Mouse (Mus musculus) mouse embryonic stem cell (cell line): ENCODE data around the gene Rgs3.

ENCODE experiments used
- in situ Hi-C, 2 experiments: fragments of 300-500 bp; cut with MboI; formaldehyde crosslinking; loops; 1 replicate in 1 of 2; 3 replicates in 1 of 2; pipeline ENCODE4 v1.14.3; 2019 to 2020; ENCODE audit warnings: low sequenced_read_pairs in 2 of 2, low pct_unique_long_range_greater_than_20kb in 1 of 2, mixed read lengths in 1 of 2; ENCODE audit not compliant: unreplicated experiment in 1 of 2

The Rgs3 gene

DNA sequence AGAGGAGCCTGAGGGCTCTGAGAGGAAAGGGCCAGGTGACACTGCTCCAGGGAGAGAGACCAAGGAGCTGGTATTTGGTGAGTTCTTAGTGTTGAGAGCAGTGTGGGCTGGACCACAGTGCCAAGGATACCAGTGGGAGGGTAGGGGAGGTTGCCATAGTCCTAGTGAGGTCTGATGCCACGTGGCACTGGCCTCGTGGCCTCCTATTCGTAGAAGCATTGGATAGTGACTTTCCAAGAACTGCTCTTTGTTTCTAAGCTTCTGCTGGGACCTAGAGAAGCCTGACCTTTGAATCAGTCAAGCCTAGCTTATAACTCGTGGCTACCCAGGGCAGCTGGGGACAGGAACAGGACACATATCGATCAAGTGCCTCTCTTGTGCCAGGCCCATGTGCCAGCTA is 164.1 kb downstream of the Rgs3 start:
- in situ Hi-C loops, result no loop called here

DNA sequence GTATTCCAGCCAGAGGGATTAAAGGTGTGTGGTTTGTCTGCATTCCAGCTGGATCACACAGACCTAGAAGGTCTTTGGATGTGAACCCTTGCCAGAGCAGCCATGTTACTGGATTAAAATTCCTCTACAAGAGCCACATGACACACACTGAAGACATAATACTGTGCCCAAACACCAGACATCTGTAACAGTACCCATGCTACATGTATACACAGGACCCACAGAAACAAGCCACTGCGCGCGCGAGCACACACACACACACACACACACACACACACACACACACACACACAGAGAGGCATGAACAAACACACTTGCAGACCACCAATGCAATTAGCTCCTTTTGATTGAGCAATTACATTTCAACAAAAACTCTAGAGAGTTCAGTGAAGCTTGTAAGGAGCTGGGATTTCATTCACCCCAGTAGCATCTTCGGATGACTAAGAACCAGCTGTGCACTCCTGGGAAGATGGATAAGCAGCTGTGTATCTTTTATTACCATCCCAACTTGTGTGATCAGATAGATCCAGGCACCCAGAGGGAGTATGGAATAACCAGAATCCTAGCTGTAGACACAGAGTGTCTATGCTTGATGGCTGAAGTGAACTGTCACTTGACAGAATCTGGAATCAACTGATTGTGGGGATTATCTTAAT is 166.8 kb downstream of the Rgs3 start:
- in situ Hi-C loops, result no loop called here

DNA sequence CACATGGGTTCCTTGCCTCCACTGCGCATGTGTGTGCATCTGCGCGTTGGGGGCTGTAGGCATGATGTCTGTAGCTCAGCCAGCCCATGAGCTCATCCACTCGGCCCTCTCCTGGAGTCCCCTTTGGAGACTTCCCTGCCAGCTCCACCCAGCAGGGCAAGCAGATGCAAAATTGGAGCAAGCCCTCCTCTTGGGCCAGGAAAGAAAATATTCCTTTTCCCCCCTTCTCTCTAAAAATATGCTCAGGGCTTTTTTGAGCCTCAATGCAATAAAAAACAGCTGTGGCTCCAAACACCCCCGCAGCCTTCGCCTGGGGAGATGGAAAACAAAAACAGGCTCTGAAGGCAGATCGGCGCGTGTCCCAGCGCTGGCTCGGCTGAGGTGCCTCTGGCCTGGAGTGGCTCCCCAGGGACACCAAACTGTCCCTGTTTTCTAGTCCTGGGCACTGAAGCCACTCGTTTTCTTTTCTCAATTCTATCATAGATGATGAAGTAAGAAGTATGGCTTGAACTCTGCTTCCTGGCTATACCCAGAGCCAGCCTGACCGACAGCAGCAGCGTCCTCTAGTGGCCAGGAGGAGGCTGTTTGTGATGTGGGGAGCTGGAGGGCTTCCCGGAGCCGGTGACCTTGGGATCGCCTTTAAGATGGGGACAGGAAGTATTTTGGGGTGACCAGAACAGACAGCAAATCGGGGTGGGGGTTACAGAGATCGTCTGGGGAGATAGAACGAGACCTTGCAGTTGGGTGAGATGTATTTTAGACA is 168.1 kb downstream of the Rgs3 start:
- in situ Hi-C loops, result no loop called here

DNA sequence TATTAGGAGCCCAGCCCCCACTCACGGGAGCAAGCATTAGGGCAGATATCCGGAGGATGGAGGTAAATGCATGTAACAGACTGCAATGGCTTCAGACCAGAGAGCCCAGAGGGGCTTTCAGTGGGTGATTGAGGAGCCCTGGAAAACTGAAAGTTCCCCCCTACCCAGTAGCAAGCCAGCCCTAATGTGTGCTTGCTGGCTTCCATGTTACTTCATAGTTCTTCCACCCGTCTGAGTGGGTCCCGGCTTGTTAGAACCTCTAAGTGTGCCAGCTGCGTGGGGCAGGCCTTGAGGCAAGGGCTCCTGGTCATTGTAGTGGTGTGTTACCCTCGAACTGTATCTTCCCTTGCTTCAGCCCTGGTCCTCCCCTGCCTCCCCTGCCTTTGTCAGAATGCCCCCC is 168.8 kb downstream of the Rgs3 start:
- in situ Hi-C loops, result no loop called here

DNA sequence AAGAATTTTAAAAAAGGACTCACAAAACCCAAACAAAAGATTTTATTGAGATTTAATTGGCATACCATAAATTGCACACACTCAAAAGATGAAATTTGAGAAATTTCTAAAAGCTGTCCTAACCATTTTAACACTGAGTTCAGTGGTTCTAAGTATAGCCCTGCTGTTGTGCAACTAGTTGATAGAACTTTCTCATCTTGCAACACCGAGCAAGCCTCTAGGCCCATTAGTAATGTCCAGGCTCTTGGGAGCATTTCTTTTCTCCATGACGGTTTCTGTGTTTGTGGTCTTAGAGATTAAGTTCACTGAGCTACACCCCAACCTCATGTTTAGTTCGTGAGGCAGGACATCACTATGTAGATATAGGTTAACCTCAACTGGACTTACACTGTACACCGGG is 169.5 kb downstream of the Rgs3 start:
- in situ Hi-C loops, result no loop called here

DNA sequence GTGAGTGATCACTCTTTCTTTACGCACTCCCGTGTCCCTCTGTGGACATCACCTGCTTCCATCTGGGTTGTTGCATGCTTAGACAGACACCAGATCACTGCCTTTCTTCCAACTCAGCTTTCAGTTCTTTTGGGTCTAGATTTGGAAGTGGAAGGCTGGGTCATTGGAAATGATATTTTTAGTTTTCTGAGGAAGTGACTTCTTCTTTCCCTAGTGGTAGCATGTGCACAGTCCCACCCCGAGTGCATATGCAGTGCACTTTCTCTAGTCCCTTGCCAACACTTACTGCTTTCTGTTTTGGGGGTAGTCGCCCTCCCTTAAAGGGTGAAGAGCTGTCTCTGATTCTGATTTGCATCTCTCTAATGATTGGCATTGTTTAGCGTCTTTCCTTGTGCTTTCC is 170.3 kb downstream of the Rgs3 start:
- in situ Hi-C loops, result no loop called here

DNA sequence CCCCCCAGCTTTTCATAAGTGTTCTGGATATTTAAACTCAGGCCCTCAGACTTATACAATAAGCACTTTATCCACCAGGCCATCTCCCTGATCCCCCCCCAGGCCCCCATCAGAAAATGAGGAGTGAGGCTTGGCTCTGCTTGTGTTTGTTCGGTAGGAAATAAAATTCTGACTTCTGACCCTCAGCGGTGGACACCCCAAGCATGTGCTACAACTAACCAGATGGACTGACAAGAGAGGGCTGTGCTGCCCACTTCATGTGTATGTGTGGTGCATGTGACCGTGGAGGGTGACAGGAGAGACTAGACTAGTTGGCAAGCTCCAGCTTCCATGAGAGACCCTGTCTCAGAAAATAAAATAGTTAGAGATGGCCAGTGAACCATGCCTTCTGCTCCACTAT is 171.2 kb downstream of the Rgs3 start:
- in situ Hi-C loops, result no loop called here

DNA sequence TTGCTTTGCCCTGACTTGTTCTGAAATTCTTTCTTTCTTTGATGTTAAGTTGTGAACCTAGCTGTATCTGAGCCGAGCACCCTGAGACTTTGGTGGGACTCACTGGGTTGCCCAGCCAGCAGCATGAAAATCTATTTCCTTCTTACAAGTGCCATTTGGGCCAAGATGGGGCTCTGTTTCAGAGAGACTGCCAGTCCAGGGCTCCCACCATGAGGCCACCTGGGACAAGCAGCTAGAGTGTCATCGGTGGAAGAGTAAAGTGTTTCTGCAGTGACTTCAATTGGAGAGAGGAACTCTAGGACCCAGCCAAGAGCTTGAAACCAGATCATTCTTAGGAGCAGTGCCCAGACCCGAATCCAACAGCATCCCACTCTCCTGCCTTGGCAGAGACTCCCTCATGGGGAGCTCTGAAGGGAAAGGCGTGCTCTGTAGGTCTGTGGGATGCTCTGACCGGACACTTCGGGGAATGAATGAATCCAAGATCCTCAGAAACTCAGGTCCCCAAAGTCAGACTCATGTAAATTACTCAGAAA is 171.9 kb downstream of the Rgs3 start:
- in situ Hi-C loops, result no loop called here

DNA sequence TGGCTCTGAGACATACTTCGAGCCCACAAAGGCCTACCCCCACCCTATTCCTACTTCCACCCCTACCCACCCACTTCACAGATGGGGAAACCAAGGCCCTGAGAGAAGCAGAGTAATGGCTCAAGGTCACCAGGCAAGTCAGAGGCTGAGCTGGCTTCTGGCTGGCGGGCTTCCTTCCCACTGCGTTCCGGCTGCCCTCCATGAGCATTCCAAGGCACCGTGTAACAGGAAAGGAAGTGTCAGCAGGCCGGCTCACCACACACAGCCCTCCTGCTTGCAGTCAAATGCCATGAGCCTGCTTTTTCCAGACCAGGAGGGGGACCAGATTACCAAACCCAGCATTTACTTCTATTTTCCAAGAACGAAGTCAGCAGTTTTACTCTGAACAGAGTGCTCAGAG is 172.4 kb downstream of the Rgs3 start:
- in situ Hi-C loops, result no loop called here

DNA sequence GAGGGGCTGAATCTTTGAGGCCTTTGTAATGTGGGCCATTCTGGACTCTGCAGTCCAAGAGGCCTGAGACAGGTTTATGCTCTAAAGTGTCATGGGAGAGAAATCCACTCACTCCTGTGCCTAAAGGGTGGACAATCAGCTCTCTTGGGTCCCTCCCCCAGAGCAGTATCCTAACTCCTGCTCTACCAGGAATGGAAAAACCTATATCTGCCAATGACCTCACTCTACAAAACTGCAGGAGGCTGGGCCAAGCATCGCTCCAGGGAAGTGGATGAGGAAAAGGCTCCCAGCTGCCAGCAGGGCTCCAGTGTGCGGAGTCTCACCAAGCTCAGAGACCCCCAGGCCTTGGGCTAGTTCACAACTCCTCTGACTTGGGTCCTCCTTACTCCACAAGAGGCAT is 173.2 kb downstream of the Rgs3 start:
- in situ Hi-C loops, result no loop called here

DNA sequence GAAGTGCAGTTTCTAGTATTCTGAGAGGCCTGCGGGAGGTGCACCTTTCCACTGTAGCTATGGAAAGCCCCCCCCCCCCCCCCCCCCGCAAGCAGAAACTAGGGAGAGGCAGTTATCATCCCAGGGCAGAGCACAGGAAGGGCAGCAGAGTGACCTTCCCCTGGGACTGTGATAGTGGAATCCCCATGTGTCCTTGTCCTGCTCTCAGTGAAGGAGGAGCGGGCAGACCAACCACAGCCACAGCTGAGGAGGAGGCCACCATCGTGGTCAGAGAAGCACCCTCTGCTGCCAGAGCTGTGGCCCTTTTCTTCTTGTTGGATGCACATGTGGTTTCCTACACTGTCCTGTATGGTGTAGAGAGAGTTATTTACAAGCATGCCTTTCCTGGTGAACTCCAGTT is 174.3 kb downstream of the Rgs3 start:
- in situ Hi-C loops, result no loop called here

DNA sequence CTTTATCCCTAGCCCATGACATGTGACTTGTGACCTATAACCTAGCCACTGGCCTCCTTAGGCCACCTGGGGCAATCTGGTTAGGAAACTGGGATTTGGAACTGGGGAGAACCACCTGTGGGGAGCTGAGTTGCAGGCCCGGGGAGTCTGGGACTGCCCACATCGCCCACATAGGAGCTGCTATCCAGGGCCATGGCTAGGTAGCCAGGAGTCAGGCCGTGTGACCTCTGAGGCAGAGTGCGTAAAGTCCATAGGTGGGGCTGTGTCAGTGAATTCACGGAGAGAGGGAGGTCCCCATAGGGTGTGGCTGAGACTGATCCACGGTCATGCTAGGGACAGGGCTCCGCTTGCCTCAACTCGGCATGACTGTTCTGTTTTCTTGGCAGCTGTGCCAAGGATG is 175.6 kb downstream of the Rgs3 start:
- in situ Hi-C loops, result no loop called here

DNA sequence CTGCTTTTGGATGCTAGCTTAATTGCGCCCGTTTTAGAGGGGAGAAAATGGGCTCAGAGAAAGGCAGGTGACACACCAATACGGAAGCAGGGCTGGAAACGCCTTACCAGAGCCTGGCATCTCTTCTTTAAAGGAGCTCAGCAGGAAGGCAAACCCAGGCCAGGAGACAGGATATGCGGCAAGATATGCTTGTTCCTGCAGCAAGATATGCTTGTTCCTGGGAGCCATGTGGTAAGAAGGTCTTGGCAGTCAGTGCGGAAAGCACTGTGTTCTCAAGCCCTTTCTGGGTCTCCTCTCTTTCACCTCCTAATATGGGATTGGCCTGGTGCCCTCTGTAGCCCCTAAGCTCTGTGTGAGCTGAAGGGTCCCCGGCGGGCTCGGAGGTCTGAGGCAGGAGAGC is 176.2 kb downstream of the Rgs3 start:
- in situ Hi-C loops, result no loop called here

DNA sequence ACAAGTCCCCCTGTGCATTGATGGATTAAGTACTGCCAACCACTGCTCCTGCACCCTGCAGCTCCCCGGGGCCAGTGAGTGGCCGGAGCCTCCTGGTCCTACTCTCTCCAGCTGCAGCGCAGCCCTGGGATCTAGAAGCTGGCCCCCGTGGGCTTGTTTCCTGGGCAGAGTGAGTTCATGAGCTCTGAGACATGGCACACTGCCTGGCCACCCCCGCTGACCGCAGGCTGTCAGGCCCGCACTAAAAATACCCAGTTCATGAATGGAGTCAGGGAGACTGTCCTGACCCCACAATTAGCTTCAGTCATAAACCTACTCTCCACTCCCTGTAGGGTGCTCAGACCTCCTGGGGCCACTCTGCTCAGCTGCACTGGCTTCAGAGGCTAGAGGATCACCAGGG is 176.8 kb downstream of the Rgs3 start:
- in situ Hi-C loops, result no loop called here

DNA sequence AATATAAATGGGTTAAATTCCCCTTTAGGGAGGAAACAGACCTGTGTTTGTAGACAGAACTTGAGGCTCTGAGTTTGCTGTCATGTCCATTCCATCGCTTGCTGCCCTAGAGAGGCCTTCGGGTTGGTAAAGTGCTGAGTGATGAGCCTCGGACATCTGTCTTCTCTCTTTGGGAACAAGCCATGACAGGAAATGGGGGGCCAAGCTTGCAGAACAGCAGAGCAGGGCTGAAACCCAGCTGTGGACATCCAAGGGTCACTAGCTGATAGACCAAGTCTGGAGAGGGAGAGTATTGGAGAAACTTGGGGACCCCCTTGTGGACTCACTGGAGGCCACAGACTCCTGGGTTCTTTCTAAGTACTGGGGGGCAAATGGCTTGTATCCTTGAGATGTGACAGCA is 177.3 kb downstream of the Rgs3 start:
- in situ Hi-C loops, result no loop called here

DNA sequence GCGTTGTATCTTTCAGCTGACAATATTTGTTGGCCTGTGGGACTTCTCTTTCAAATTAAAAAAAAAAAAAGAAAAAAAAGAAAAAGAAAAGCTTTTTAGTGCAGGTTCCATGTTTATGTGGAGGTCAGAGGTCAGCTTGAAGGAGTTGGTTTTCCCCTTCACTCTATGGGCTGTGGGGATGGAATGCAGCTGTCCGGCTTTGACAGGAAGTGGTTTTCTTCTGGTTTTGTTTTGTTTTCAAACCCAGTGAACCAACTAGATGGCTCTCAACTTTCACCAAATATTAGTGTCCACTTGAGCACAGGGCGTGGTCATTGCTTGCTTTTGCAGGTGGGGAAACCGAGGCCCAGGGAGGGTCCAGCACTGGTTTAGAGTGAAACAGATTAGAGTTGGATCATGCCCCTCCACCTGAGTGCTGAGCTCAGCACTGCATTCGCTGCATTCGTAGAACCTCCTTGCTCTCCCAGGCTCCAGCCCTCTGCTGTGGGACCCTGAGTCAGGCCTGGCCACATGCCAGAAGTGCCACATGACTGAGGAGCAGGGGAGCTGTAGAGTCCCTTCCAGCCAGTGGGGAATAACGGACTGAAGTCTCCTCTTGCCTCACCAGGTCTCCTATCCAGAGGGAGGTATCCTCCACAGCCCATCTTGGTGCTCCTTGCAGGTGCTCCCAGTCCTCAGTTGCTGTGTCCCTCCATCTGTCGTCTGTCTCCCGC is 178.5 kb downstream of the Rgs3 start:
- in situ Hi-C loops, result no loop called here

DNA sequence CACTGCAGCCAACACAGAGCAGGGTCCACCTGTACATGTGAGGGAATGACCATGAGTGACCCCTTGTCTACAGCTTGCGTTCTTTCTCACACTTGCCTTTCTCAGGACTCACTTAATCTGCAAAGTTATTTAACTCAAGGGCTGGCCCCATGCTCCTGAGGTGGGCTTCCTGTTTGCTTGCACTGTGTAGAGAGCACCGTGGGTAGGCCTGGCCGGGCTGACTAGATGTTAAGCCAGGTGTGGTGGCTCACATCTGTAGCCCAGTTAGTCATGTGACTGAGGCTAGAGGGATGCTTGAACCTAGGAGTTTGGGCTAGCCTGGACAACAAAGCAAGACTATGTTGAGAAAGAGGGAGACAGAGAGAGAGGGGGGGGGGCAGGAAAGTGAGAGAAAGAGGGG is 179.3 kb downstream of the Rgs3 start:
- in situ Hi-C loops, result no loop called here

DNA sequence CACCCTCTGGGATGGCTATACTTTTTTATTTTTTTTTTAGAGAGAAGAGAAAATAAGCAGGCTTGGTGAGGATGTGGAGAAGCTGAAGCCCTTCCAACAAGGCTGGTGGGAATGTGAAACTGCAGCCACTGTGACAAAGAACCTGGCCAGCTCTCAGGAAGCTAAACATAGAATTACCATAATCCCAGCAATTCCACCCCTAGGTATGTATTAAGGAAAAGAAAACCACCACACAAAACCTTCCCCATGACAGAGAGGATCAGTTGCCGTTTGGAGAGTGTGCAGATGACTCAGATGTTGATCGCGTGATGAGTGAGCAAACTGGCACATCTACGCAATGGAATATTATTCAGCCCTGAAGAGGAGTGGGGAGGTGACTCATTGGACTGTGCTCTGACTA is 179.9 kb downstream of the Rgs3 start:
- in situ Hi-C loops, result no loop called here

DNA sequence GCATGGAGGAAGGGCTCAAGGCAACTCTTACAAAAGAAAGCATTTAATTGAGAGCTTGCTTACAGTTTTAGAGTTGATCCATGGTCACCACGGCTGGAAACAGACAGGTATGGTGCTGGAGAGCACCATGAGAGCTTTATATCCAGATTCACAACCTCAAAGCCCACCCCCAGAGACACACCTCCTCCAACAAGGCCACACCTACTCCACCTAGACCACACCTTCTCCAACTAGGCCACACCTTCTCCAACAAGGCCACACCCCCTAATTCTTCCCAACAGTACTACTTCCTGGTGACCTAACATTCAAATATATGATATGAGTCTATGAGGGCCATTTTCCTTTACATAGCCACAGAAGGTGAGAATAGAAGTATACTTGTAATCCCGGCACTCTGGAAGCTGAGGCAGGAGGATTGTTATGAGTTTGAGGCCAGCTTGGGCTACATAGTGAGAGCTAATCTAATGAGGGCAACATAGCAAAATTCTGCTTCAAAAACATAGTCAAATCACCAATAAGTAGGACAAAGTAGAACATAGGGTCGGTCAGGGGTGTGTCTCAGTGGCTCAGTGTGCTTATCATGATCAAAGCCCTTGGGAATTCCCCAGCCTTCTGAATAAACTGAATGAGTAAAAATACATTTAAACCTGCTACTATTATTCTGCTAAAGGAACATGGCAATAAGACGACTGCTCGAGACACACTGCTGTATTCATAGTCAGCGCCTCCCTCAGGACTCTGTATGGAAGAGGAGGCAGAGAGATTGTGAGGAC is 180.8 kb downstream of the Rgs3 start:
- in situ Hi-C loops, result no loop called here
